Mouse (Mus musculus): ENCODE data around the gene Rtf1. TPM values are rescaled to one million over a fixed set of nuclear protein-coding genes. Genes with fewer than 3 reads are reported as not detected.

Rtf1 gene
- total RNA-seq, 2 experiments from 2014 or later = 24.6 to 27.3 TPM

GRCm38 (mm10) chr2:119727762-119728416 lies 53.0 kb downstream of the Rtf1 start:
- intact Hi-C loops (cut with DNase I) = no loop called here

GRCm38 (mm10) chr2:119730735-119731134 lies 55.9 kb downstream of the Rtf1 start:
- DNase-seq = no peak
- intact Hi-C loops (cut with DNase I) = no loop called here

More at GRCm38 (mm10) chr2:119727762-119728416, 53.0 kb downstream of the Rtf1 start:
- no peak for DNase-seq

DNA sequence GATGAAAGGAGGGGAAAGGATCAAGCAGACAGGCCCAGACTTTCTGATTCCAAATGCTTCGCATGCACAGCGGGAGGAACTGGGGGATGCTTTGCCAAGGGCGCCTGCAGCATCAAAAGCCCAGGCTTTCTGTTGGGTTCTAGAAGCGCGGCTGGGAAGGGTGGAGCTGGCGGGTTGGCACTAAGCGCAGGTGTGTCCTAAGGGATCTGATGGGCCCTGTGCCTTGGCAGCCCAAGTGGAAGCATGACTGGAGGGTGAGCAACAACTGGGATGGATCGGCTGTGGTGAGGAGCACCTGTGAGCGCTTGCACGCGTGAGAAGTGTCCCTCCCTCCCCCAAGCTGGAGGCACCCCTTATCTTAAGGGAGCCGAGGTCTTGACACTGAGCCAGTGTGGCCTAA lies 62.3 kb downstream of the Rtf1 start:
- intact Hi-C loops (cut with DNase I) = no loop called here
- DNase-seq = peak in 1 of 2 experiments; percentile 8

GRCm38 (mm10) chr2:119740567-119740966 lies 65.7 kb downstream of the Rtf1 start:
- intact Hi-C loops (cut with DNase I) = no loop called here
- DNase-seq = no peak

DNA sequence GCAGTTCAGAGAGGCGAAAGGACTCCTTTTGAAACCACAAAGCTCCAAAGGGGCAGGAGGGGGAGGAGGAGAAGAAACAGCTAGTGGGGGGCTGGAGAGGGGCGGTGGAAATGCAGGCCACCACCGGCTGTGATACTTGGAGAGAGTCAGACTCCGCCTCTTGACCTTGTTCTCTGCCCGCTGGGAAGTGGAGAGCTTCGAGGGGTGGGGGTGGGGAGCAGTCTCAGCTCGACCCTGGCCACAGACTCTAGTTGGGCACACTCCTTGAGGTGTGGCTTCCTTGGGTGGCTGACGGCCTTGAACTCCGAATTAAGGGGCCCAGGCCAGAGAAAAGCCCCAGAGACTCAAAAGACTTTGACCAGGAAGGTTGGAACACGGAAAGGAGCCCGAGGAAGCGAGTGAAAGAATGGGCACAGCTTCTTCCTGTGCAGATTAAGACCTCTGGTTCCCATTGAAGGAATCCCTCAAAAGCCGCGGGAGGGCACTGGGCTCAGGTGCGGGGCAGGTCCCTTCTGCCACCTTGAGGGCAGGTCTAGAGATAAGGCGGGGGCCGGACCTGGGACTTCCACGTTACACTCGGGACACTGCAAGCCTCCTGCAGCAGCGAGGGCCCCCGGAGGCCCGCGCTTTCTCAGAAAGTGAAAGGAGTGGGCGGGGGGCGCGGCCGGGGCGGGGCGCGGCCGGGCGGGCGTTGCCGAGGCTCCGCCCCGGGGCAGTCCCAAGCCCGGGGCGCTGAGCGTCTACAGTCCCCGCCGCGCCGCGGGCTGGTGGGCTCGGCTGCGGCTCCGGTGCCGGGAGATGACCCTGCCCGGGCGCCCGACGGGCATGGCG lies 66.9 kb downstream of the Rtf1 start, which contains the start of gene Itpka:
Gene Itpka (plus strand): TSS at position 757 of the 831 bp plus-strand sequence.
- peak; percentile 55 to 60 for DNase-seq
- intact Hi-C loops (cut with DNase I) = no loop called here

DNA sequence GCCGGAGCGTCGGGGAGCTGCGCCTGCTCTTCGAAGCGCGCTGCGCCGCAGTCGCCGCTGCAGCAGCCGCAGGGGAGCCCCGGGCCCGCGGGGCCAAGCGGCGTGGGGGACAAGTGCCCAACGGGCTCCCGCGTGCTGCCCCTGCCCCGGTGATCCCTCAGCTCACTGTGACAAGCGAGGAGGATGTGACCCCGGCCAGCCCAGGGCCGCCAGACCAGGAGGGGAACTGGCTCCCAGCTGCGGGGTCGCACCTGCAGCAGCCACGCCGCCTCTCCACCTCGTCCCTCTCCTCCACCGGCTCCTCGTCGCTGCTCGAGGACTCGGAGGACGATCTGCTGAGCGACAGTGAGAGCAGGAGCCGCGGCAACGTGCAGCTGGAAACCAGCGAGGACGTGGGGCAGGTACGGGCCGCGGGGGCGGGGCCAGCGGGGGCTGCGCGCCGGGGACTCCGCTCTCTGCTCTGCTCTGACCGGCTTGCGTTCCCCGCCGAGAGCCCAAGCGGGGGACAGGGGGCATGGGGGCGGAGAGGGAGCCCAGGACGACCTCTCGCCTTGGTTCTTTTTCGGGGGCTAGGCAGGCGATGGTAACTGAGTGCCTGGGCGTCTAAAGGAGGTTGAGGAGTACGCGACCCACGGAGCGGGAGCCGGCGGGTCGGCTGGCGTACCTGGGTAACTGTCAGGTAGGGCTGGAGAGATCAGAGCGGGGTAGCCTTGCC lies 67.8 kb downstream of the Rtf1 start:
- intact Hi-C loops (cut with DNase I) = no loop called here
- DNase-seq = peak; percentile 21 to 37

DNA sequence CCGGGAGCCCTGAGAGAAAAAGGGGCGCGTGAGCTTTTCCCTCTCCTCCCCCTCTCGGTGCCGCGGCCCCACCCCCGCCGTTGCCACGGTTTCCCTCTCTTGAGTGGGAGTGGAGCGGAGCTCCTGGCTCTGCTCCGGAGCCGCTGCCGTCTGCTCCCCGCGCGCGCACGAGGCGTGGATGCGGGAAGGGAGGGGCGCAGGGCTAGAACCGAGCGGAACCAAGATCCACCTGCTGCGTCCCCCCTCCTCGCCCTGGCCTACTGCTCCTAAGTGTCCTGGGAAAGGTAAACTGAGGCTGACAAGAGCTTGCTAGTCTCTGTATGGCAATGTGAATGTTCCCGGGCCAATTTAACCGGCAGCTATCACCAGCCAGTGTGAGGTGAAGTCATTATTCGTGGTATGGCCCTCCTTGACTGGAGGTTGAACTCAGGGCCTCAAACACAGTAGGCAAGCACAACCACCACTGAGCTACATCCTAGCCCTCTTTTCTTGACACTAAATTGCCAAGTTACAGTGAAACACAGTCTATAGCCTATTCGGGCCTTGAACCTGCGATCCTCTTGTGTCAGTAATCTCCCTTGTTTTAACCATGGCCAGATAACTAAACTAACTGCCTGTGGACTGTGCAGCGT lies 68.4 kb downstream of the Rtf1 start:
- DNase-seq = peak in 1 of 2 experiments; percentile 15
- intact Hi-C loops (cut with DNase I) = no loop called here

DNA sequence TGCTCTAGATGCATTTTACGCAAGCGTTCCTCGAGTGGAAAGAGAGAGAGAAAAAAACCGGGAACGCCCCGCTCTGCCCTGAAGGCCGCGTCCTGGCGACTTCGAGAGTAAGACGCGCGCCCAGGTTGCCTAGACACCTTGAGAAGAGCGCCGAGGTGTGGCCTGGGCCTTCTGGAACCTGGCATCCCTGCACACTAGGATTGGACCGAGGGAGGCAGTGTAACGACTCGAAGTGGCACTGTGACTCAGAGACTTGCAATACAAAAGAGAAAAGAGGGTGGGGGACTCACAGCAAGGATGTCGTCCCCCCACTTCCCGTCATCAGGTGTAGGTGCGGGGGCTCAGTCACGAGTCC lies 68.9 kb downstream of the Rtf1 start:
- intact Hi-C loops (cut with DNase I) = no loop called here
- DNase-seq = peak in 1 of 2 experiments; percentile 3

DNA sequence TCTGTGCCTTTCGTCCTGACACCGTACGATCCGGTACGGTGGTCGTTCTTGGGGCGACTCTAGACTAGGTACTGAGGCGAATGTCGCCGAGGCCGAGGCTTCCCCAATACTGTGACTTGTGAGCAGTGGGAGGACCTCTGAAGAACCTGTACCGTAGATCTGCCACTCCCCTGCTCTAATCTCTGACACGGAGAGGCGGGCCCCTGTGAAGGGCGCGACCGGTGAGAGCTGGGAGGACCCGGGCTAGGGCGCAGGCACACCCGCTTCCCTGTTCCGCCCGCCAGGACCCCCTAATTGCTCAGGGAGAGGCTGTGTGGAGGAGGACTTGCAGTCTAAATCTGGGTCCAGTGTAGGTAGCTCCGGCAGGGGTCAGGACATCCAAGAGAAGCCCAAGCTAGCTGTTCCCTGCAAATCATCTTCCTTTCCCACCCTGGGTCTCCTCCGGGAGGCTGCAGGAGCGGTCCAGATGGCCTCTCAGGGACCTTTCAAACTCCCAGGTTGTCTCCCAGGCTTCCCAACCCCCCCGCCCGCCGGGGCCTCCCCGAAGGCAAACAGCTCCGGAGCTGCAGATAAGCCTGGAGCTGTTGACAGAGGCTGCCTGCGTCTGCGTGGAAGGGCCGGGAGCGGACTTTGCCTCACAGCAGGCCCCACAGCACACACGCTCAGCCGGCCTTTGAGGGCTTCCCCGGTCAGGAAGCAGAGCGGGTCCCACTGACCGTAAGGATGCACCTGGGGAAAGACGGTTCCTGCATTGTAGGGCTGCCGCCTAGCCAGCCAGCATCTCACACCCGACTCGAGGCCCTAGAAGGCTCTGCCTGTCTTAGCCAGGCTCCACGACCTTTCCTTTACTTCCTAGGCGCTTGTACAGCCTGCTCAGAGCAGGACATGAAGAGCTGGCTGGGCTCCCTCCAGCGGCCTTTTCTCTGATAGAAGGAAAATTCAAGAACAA lies 69.6 kb downstream of the Rtf1 start:
- DNase-seq = peak; percentile 45 to 46
- intact Hi-C loops (cut with DNase I) = no loop called here

- intact Hi-C loops (cut with DNase I) = no loop called here
- peak; percentile 19 to 53 for DNase-seq
These were observed 70.4 kb downstream of the Rtf1 start for GRCm38 (mm10) chr2:119745281-119745680.

GRCm38 (mm10) chr2:119747554-119747953 lies 72.7 kb downstream of the Rtf1 start:
- DNase-seq = no peak
- intact Hi-C loops (cut with DNase I) = no loop called here

- intact Hi-C loops (cut with DNase I) = no loop called here
- DNase-seq = no peak
These were observed 74.4 kb downstream of the Rtf1 start for GRCm38 (mm10) chr2:119749260-119749659.

DNA sequence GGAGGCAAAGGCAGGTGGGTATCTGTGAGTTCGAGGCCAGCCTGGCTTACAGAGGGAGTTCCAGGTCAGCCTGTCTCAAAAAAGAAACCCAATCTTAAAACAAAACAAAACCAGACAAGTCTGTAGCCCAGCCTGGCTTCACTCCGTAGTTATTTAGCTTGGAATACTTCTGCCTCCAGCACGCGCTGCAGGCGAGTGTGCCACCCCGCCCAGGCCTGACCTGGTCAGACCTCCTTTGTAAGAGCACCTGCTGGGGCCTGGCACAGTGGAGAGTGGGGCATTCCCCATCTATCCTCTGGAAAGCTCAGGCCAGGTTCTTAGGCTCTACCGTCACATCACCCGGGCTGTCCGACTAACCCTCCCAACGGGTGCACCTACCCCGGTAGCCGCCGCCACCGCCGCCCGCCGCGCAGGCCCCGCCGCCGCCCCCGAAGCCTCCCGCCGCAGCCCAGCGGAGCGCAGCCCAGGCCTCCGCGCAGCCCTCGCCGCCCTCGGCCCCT lies 82.8 kb downstream of the Rtf1 start:
- DNase-seq = peak in 1 of 2 experiments; percentile 15
- intact Hi-C loops (cut with DNase I) = no loop called here

- intact Hi-C loops (cut with DNase I) = no loop called here
- DNase-seq = peak; percentile 14 to 26
These were observed 83.4 kb downstream of the Rtf1 start for GRCm38 (mm10) chr2:119758101-119758843.

- DNase-seq = no peak
- intact Hi-C loops (cut with DNase I) = no loop called here
These were observed 84.3 kb downstream of the Rtf1 start for GRCm38 (mm10) chr2:119758844-119759835.

DNA sequence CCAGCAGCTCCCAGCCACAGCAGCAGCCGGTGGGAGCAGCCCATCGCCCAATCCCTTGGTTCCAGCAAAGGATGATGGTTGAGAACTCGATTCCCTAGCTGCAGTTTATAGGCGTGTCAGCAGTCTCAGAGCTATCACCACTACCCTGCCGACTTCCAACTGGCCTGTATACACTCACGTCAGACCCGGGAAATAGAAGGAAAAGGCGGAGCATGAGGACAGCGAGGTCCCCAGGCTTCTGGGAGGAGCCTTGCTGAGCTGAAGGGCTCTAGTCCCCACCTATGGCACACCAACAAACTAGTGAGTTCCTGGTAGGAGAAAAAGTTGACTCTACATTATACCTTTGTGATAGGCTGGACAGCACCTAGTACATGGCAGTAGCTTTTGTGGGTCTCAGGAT lies 85.4 kb downstream of the Rtf1 start, which contains the start of gene Ltk:
Gene Ltk (minus strand): TSS at position 181 of the 400 bp plus-strand sequence.
- intact Hi-C loops (cut with DNase I) = no loop called here
- DNase-seq = no peak

DNA sequence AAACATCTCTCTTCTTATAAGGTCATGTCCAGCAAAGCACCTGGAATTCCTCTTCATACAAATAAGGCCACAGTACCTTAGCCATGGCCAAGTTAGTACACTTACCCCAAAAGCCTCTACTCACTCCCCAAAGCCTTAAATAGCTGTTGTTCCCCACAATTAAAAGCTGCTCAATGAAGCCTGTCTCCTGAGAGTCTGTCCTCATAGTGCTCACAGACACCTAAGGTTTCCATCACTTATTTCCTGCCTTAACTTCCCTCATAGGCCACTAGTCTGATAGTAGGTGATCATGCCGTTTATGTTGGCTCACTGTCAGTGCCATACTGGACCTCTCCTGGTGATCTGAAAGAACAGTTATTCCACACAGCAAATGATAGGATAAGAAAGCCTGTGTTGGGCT lies 87.4 kb downstream of the Rtf1 start:
- no peak for DNase-seq
- intact Hi-C loops (cut with DNase I) = no loop called here

GRCm38 (mm10) chr2:119763924-119764323 lies 89.1 kb downstream of the Rtf1 start:
- intact Hi-C loops (cut with DNase I) = no loop called here
- DNase-seq = no peak
